Mouse (Mus musculus) gonadal fat pad, adult 2 months (tissue): ENCODE results near the gene Sfxn5. TPM values are rescaled to one million over a fixed set of nuclear protein-coding genes. Genes with fewer than 3 reads are reported as not detected.
A peak's percentile ranks its signal among the peaks of the same experiment; 100 is the strongest.

Experiments used
- DNase-seq: peaks from one replicate; pipeline ENCODE4 v3.0.0-alpha.2; 2012; ENCODE audit warnings: low read depth
- polyA plus RNA-seq: library from polyadenylated mRNA; depleted of rRNA; stranded (reverse); fragments of >200 nt; gene quantifications from 2 replicates; pipeline ENCODE4 v1.2.3, GENCODE M21; 2012

The Sfxn5 gene
- polyA plus RNA-seq, 1 experiment, result 18.6 TPM

DNA sequence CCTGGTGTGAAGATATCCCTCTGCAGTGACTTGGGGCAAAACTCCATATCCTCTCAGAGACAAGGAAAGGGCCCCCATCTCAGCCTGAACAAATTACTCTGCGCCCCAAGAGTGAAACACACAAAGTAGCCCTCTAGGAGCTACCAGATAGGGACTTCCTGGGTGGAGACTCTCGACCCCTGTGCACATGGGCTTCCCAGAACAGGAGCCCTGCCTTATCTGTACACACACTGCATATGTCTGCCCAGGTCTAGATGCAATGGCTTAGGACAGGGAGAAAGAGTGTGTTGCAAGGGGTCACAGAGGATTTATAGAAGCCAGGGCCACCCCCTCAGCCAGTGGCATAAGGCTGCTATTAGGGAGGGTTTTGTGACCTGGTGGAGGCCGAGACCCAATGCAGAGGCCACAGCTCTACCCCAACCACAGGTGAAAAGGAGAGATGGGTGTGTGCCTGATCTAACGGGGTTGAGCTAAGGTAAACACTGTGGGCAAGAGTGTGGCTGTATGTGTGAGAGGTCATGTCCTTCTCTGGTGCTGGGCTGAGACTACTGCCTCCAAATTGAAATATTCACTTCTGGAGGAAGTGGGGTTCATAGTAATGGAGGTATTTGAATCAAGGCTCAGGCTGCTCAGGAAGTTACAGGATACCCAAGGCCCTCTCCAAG lies 44.9 kb downstream of the Sfxn5 start:
- no peak for DNase-seq

DNA sequence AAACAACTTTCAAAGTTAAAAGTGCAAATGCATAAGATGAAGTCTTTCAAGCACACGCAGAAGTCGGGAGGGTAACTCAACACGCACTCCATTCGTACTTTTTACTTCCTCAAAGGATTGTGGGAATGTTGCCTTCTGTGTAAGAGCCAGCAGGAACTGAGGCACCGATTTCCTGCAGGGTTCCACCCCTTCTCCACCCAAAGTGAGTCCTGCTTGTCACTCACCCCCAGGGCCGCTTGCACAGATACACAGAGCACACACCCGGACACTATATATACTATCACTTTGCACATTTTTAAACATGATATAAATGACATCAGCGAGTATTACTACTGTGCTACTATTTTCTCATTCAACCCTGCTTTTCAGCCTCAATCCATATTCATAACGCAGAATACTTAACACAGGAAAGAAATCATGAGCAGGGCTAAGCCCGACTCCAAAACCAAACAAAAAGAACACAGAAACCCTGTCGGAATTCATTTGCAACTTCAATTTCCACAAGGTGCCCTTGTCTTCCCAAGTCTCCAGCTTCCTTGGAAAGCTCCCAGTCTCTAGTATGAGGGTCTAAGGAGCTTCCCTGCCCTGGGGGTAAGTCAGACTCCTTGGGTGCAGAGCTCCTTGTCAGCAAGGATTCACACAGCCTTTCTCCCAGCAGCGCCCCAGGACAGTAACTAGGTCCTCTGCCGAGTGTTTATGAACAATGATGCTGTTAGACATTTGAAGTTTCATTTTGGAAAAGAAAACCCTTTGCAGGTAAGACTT lies 46.8 kb downstream of the Sfxn5 start:
- no peak for DNase-seq

DNA sequence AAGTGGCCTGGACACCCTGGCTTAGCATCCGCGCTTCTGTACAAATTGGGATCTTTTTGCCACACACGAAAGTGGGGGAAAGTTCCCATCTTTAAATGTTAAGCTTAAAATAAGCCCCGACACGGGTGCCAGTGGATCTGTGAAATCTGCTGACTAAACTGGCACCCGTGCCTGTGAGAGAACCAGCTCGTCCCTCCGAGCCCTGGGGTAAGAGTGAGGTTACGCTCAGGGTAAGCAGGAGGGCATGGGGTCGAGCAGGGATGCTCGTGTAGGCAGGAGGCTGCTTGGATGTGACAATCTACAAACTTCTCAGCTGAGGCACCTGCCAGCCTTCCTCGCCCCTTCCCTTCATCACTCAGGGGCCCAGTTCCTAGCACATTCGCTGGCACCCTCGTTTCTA lies 52.4 kb downstream of the Sfxn5 start:
- no peak for DNase-seq

DNA sequence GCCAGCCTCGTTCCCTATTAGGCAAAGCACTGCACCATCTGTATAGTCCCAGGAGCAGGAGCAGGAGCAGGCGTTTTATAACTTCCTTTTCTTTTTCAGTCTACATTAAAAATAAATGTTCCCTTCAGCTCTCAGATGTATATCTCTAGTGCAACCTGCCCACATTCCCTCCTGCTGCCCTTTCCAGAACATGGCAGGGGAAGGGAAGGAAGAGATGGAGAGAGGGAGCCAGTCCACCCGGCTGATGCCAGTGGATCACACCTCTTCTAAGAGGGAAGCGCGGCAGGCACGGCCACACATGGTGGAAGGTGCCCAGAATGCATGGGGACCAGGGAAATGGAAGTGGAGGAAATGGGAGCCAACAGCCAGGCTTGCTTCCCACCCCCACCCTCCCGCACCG lies 56.7 kb downstream of the Sfxn5 start:
- DNase-seq, result no peak

DNA sequence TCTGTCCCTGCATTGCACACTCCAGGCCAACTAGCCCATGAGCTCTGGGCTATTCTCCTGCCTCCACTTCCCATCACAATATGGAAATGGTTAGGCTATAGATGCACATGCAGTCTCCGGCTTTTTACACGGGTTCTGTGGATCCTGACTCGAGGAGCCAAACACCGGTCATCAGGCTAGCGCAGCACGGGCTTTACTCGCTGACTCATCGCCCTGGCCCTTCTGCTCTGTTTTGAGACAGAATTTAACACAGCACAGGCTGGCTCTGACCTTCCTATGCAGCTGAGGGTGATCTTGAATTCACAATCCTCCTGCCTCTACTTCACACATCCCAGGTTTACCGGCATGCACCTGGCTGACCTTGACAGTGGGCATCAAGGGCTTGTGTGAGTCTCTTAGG lies 60.8 kb downstream of the Sfxn5 start:
- DNase-seq, result no peak

DNA sequence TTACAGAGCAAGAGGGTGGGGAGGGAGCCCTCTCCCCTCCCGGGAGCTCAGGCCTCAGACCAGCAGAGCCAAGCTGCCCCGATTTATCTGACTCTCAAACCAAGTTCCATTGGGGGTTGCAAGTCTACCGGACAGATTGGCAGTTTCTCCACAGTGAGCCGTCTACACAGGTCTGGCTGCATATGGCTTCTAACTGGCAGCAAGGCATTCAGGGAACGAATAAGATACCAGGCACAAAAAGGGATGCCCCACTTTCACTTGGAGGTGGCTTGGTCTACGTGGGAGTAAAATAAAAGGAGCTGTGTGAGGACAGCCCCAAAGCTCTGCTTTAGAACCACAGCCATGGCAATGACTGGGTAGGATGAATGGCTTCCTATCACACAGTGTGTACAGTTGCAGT lies 67.2 kb downstream of the Sfxn5 start:
- DNase-seq, result no peak

DNA sequence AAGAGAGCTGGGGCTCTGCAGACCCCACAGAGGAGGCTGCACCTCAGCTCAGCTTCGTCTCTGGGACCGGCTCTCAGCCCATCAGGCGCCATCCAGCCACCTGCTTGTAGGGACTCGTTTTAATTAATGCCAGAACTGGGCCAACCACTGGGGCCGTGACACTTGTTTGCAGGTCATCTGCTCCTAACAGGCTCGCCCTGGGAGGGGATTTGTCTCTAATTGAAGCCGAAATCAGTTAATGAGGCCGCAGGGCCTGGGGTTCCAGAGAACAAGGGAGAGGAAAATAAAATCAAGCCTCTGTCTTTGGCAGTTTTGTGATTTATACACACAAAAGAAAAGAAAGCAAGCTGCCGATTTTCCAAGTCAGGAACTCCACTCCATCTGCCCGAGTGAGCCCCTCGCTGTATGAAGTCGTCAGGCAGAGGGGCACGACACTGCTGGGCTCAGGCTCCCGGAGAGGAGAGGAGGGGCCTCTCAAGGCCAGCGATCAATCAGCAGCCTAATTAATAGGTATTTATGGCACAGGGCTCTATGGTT lies 68.2 kb downstream of the Sfxn5 start:
- no peak for DNase-seq

DNA sequence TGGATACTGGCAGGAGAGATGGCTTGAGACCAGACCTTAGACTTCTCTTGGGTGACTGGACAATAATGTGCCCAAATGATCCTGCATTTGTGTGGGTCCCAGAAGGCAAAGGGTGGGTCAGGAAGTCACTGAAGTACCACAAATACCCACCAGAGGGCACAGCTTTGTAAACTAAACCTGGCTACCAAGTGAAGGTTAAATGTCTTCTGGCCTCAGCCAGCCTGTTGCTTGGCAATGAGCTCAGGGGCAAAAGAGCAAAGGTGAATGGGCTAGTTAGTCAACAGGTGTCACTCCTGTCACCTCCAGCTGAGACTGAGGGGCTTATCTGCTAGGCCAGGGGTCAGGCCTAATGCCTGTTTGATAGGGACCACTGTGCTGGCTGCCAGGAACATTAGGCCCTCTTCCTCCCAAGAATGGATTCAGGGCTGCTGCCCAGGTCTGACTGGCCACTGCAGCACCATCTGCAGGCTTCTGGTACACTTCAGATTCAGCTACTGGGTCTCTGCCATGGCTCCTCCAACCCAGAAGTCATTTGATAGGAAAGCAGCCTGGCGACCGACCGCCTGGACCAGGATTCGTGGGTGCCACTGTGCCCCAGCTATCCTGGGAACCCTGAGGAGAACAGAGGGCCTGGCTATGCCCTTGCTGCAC lies 70.2 kb downstream of the Sfxn5 start:
- DNase-seq, result no peak

DNA sequence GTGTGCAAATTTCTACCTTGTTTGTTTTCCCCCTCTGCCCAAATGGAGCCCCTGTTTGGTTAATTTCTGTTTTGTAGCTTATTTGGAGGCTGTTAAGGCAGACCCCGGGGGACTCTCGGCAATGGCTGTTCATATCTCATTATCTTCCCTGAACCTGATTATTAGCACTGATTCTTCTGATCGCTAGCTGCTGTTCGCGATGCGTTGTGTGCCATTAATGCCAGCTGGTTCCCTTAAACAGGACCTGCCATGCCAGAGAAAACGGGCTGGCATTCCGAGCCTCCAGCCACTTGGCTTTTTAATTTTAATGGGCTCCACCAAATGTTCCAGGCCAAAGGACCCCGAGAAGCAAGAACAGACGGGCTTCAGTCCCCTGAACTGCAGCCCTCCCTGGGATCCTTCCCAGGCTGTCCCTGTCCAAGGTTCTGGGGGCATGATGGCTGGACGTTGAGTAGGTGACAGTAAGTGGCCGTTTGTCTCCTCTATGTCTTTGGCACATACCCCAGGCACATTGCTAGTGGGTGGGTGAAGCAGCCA lies 74.1 kb downstream of the Sfxn5 start:
- no peak for DNase-seq

DNA sequence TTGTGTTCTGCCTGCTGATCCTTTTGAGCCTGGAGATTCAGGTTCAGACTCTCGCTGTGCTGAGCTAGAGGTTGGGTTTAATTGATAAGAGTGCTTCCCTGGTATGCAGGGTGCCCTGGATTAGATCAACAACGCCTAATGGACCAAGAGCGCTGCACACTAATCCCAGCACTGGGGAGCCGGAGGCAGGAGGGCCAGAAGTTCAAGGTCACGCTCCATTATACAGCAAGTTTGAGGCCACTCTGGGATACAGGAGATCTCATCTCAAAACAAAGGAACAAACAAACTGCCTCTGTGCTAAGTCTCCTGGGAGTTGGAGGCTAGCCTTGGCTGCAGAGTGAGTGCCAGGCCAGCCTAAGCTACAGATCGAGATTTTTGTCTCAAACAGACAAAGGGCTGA lies 77.6 kb downstream of the Sfxn5 start:
- DNase-seq, result no peak

DNA sequence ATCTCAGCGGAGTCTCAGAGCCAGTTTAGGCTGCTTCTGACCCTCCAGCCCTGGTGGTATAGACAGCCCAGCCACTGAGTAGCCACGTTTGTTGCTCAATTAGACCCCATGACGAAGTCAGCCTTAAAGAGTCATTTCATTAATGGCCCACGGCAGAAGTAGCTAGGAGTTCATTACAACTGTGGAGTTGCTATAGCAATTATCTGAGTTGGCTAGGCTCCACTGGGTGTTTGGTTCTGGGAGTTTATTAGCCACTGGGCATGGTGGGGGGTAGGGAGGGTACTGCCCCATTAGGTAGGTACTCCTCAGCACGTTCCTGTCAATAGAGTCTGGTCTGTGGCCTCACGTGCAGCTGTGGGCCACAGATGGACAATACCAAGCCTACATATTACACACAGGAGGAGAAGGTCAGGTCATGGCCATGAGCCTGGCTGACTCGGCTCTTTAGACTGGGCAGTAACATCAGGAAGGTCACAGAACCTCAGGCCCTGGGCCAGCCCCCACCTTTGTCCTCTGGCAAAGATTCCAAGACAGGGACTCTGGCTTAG lies 79.2 kb downstream of the Sfxn5 start:
- no peak for DNase-seq

DNA sequence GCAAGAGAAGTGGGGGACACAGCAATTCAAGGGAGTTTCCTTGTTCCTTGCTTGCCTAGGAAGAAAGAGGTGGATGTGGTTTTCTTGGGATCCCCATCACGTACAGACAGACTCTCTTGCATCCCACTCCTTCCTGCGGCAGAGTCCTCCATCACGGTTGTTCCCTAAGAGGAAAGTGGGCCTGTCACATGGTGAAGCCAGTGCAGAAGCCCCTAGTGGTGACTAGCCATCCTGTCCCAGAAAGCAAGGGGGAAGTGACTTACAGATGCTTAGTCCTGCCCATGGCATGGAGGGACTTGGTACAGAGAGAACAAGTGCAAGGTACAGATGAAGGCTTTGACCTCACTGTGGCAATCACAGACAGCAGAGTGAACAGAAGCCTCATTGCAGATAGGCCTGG lies 79.9 kb downstream of the Sfxn5 start:
- no peak for DNase-seq

DNA sequence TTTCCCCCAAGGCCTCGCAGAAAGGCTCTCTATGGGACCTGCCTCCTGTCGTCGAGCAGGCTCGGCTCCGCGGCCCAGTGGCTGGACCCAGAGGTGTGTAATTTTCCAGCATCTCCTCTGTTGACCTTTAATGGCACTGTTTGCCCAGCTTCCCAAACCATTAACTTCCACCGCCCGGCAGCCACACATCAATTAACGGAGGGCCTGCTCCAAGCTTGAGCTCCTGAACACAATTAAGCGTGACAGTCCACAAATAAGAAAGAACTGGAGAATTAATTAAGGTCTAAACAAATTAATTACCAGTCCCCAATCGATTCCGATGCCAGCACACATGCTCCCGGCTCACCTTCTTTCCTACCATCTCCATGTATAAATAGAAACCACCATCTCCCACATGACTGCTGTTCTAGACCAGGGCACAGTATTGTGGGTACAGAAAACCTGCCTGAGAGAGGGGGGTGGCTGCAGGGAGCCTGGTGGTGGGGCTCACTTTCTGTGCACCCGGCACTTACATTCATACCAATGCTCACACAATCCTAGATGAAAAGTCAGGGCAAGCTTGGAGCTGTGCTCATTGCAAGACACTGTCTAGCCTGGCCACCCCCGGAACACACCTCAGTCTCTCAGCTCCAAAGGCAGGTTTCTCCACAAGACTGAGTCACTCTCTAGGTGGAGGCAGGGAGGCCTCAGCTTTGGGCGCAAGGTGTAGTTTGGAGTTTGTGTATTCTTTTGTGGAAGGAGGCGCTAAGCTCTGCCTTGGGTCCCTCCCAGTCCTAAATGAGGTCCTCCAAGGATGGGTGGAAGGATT lies 80.8 kb downstream of the Sfxn5 start:
- DNase-seq, result no peak

DNA sequence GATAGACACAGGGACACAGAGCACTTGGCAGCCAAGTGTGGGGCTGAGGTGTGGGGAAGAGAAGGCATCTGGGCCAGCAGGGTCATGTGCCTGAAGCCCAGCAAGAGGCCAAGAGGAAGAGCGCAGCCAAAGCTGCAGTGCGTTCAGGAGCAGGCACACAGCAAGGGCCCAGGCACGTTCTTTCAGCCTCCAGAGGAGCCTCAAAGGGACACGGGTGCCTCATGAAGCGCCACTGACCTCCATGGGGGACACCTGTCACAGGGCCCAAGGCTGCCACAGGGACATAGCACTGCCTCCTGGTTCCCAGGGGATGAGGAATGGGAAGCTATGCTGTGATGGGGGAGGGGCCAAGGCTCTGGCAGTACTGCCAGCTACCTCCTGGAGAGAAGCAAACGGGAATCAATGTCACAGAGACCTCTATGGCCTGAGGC lies 82.4 kb downstream of the Sfxn5 start:
- DNase-seq, result no peak

DNA sequence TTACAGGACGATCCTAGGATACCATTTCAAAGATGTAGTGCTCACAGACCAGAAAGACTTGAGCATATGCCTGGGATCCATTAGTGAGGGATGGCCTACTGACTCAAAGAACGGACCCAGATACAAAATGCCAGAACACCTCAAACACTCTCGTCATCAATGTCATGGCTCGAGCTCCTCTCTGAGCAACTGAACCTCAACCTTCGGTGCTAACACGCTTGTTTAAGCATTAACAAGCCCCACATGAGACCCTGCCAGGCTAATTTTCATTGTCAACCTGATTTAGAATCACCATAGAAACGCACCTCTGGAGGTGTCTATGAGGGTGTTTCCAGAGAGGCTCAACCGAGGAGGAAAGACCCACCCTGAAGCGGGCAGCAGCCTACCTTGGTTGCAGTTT lies 83.4 kb downstream of the Sfxn5 start:
- DNase-seq, result no peak

DNA sequence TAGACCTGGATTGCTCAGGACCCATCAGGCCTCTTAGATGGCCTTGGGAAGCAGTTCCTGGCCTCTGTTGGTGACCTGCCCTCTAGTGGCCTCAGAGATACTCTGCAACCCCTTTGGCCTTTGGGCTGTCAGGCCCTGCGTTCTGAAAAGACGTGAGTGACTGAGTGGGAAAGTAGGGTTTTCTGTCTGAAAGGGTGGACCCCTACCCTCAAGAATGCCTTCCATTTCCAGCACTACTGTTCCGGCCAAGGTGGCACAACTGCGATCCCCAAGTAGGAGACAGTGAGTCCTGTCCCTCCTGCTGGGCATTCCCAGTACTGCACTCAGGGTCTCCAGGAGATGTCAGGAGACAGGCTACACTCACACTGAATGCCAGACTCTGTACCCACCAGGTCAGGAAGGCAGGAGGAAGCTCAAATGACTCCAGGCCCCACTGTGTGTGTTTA lies 94.2 kb downstream of the Sfxn5 start:
- DNase-seq, result peak; percentile 19

DNA sequence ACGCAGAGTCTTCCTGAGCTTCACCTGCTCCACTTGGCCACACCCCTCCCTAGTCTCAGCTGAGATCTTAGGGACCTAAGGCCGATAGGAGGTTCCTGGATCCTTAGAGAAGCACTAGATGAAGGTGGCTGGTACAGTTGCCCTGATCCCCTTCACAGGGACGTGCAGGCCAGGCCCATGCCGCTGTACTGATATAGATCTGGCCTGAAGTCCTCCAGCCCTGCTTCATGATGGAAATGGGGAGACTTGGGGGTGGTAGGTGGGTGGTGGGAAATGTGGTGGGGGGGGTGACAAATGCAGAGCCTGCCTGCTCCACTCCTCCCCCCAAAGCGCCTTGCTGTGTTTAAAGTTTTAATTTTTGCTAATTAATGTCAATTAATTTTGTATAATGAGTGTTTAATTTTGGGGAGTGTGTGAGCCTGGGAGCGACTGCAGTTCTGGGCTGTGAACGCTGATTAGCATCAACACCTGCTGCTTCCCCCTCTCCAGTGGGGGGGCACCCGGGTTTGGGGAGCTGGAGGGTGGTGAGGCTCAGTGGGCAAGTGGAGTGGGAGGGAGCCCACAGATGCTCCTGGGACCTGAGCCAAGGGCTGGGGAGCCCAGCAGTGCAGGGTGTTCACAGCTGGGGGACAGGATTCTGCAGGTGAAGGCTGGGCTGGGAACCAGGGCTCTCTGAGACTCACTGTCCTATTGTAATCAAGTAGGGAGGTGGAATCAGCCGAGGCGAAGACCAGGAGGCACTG lies 95.5 kb downstream of the Sfxn5 start:
- no peak for DNase-seq

DNA sequence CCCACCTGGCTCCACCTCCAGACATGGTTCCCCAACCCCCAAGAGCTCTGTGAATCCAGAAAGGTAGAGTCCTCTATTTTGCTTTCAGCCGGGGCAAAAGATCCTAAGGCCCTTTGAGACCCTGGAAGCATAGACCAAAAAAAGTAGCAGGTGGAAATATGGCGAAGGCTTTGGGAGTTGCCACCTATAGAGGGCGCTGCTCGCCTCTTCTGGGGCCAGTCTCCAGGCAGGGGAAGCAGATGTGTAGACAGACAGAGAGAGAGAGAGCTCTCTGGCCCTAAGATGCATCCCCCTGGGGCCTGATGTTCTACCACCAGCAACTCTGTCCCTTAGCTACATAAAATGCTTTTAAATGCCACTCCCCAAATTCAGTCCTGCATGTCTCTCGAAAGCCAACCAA lies 96.2 kb downstream of the Sfxn5 start:
- DNase-seq, result no peak

DNA sequence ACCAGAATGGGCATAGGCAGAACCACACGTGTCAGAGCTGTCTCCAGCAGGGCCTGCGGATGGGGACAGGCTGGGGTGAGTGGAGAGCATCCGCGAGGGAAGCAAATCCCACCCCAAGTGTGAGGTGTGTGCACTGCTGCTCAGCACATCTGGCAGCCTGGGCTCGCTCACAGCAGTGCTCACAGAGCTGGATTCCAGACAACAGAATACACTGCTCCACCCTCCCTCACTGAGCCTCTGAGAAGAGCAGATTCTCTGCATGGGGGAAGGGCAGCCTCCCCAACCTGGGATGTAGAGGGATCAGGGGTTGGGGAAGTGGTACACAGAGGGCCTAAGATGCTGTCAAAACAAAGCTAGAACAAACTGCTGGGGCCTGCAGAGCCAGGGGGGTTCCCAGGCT lies 98.4 kb downstream of the Sfxn5 start:
- DNase-seq, result no peak

DNA sequence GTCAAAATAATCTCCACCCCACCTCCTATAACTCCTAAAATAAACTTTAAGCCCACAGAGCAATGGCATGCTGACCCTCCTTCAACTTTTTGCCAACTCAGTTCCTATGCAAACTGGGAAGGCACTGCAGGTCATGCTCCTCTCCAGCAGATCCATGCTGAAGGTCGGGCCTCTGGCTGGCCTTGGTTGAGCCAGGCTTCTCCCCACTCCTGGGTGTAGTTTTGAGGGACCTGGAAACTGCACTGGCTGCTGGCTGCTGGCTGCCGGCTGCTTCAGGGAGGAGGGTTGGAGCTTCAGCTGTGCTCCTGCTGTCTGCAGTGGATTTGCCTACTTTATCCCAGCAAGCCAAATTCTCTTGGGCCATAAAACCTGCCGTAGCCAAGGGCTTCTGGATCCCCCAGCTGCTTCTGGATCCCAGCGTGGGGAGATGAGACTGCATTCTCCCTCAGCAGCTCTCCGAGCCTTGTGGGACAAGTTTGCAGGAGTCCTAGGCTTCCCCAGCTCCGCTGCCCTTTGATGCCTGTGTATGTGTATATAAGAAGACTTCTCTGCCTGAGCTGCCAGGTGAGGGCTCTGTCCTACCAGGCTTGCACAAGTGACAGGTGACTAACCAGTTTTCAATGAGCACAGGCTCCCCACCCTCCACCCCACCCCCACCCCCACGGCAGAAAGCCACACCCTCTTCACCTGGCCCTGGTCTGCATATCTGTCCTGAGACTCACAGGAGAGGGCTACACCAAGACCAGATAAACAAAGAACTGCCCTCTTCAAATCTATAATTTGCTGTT lies 100.2 kb downstream of the Sfxn5 start:
- DNase-seq, result no peak
